Mouse (Mus musculus): Measurements from ENCODE around the gene Gm37240. TPM values are rescaled to one million over a fixed set of nuclear protein-coding genes. Genes with fewer than 3 reads are reported as not detected.

Gene Gm37240
- polyA plus RNA-seq, 1 experiment from 2014 or later: 12.7 TPM

- H3K4me2 ChIP-seq: no peak overlapping the region
- no peak for ATAC-seq (replicated peaks; ENCODE audit: insufficient number of reproducible peaks, insufficient read depth, low FRiP score, low read depth)
- no peak overlapping the region for H3K9ac ChIP-seq
- H3K4me1 ChIP-seq (replicated peaks): peaks cover 14% of the 10 kb centered on the region
- H3K4me3 ChIP-seq: no peak overlapping the region
- WGBS: 52% methylated on average over 5 of the region's 5 CpGs
- no peaks in the 10 kb centered on the region for H3K9me3 ChIP-seq (replicated peaks)
- H3K27ac ChIP-seq: no peak overlapping the region
- no peaks in the 10 kb centered on the region for H3K27me3 ChIP-seq
- H3K36me3 ChIP-seq: no peaks in the 10 kb centered on the region
Observed at GRCm38 (mm10) chr3:84731003-84731402, 1156.3 kb downstream of the Gm37240 start.

- Histone ChIP-seq H3K4me1 (replicated peaks) (peaks cover 14% of the 10 kb centered on the region), H3K4me3 (no peak overlapping the region), H3K27me3 (no peaks in the 10 kb centered on the region), H3K9ac (no peak overlapping the region), H3K9me3 (replicated peaks) (no peaks in the 10 kb centered on the region), H3K27ac (no peak overlapping the region), H3K4me2 (no peak overlapping the region), H3K36me3 (no peaks in the 10 kb centered on the region)
- 82% methylated on average over 6 of the region's 6 CpGs for WGBS
- no peak for ATAC-seq (replicated peaks; ENCODE audit: insufficient number of reproducible peaks, insufficient read depth, low FRiP score, low read depth)
Observed at GRCm38 (mm10) chr3:84729806-84730205, 1157.5 kb downstream of the Gm37240 start.

- no peak for ATAC-seq (replicated peaks; ENCODE audit: insufficient number of reproducible peaks, insufficient read depth, low FRiP score, low read depth)
- H3K4me2 ChIP-seq: no peak overlapping the region
- 25% methylated on average over 5 of the region's 5 CpGs for WGBS
- H3K36me3 ChIP-seq: no peaks in the 10 kb centered on the region
- no peak overlapping the region for H3K9ac ChIP-seq
- no peak overlapping the region for H3K27ac ChIP-seq
- no peak overlapping the region for H3K4me3 ChIP-seq
- H3K9me3 ChIP-seq (replicated peaks): no peaks in the 10 kb centered on the region
- H3K27me3 ChIP-seq: 0 out of 2 replicates have a peak, but pooled peaks cover 5% of the 10 kb centered on the region
- no peaks in the 10 kb centered on the region; the same call in 1 of the 2 replicates for H3K4me1 ChIP-seq (replicated peaks)
Observed at GRCm38 (mm10) chr3:84723996-84724395, 1163.3 kb downstream of the Gm37240 start.

- no peak overlapping the region for H3K4me2 ChIP-seq
- H3K36me3 ChIP-seq: no peaks in the 10 kb centered on the region
- 84% methylated on average over 4 of the region's 4 CpGs for WGBS
- no peak overlapping the region for H3K27ac ChIP-seq
- no peak overlapping the region for H3K9ac ChIP-seq
- no peak overlapping the region for H3K4me3 ChIP-seq
- H3K9me3 ChIP-seq (replicated peaks): no peaks in the 10 kb centered on the region
- H3K27me3 ChIP-seq: 0 out of 2 replicates have a peak, but pooled peaks cover 5% of the 10 kb centered on the region
- no peak for ATAC-seq (replicated peaks; ENCODE audit: insufficient number of reproducible peaks, insufficient read depth, low FRiP score, low read depth)
- H3K4me1 ChIP-seq (replicated peaks): no peaks in the 10 kb centered on the region; the same call in 1 of the 2 replicates
Observed at GRCm38 (mm10) chr3:84722680-84723079, 1164.6 kb downstream of the Gm37240 start.

- ATAC-seq (replicated peaks; ENCODE audit: insufficient number of reproducible peaks, insufficient read depth, low FRiP score, low read depth): no peak
- 86% methylated on average over 15 of the region's 15 CpGs for WGBS
Observed at GRCm38 (mm10) chr3:84715073-84715768, 1172.1 kb downstream of the Gm37240 start.

GRCm38 (mm10) chr3:84712941-84713340 is 1174.4 kb downstream of the Gm37240 start:
- Histone ChIP-seq H3K9ac (no peak overlapping the region), H3K9me3 (replicated peaks) (no peaks in the 10 kb centered on the region), H3K27ac (no peak overlapping the region), H3K36me3 (no peaks in the 10 kb centered on the region), H3K4me2 (no peak overlapping the region), H3K4me3 (no peak overlapping the region), H3K27me3 (no peaks in the 10 kb centered on the region; the same call in 1 of the 2 replicates), H3K4me1 (replicated peaks) (peaks cover 10% of the 10 kb centered on the region)
- 51% methylated on average over 2 of the region's 2 CpGs for WGBS
- no peak for ATAC-seq (replicated peaks; ENCODE audit: insufficient number of reproducible peaks, insufficient read depth, low FRiP score, low read depth)

More at GRCm38 (mm10) chr3:84715073-84715768, 1172.1 kb downstream of the Gm37240 start:
- Histone ChIP-seq H3K4me1 (replicated peaks) (no peaks in the 10 kb centered on the region), H3K27ac (no peak overlapping the region), H3K27me3 (no peaks in the 10 kb centered on the region; the same call in 1 of the 2 replicates), H3K9ac (no peak overlapping the region), H3K36me3 (no peaks in the 10 kb centered on the region), H3K9me3 (replicated peaks) (no peaks in the 10 kb centered on the region), H3K4me2 (no peak overlapping the region), H3K4me3 (no peak overlapping the region)

GRCm38 (mm10) chr3:84710723-84711122 is 1176.6 kb downstream of the Gm37240 start:
- Histone ChIP-seq H3K9me3 (replicated peaks) (no peaks in the 10 kb centered on the region; the same call in 1 of the 2 replicates), H3K4me2 (no peak overlapping the region), H3K4me3 (no peak overlapping the region), H3K27me3 (no peaks in the 10 kb centered on the region; the same call in 1 of the 2 replicates), H3K9ac (no peak overlapping the region), H3K36me3 (no peaks in the 10 kb centered on the region), H3K4me1 (replicated peaks) (peaks cover 10% of the 10 kb centered on the region), H3K27ac (no peak overlapping the region)
- whole genome bisulfite sequencing: 82% methylated on average over 4 of the region's 4 CpGs
- no peak for ATAC-seq (replicated peaks; ENCODE audit: insufficient number of reproducible peaks, insufficient read depth, low FRiP score, low read depth)

GRCm38 (mm10) chr3:84709967-84710366 is 1177.4 kb downstream of the Gm37240 start:
- H3K4me3 ChIP-seq: no peak overlapping the region
- no peaks in the 10 kb centered on the region; the same call in 1 of the 2 replicates for H3K27me3 ChIP-seq
- H3K9ac ChIP-seq: no peak overlapping the region
- H3K4me1 ChIP-seq (replicated peaks): peaks cover 10% of the 10 kb centered on the region
- no peaks in the 10 kb centered on the region for H3K36me3 ChIP-seq
- 95% methylated on average over 8 of the region's 8 CpGs for WGBS
- no peak for ATAC-seq (replicated peaks; ENCODE audit: insufficient number of reproducible peaks, insufficient read depth, low FRiP score, low read depth)
- H3K4me2 ChIP-seq: no peak overlapping the region
- H3K27ac ChIP-seq: no peak overlapping the region
- no peaks in the 10 kb centered on the region; the same call in 1 of the 2 replicates for H3K9me3 ChIP-seq (replicated peaks)

GRCm38 (mm10) chr3:84709100-84709499 is 1178.2 kb downstream of the Gm37240 start:
- no peak overlapping the region for H3K4me3 ChIP-seq
- H3K36me3 ChIP-seq: no peaks in the 10 kb centered on the region
- ATAC-seq (replicated peaks; ENCODE audit: insufficient number of reproducible peaks, insufficient read depth, low FRiP score, low read depth): no peak
- H3K27ac ChIP-seq: peak overlapping the region; percentile 52; the same call in 1 of the 2 replicates
- no peak overlapping the region for H3K4me2 ChIP-seq
- no peaks in the 10 kb centered on the region; the same call in 1 of the 2 replicates for H3K27me3 ChIP-seq
- H3K9ac ChIP-seq: no peak overlapping the region
- no peaks in the 10 kb centered on the region; the same call in 1 of the 2 replicates for H3K9me3 ChIP-seq (replicated peaks)
- WGBS: 38% methylated on average over 8 of the region's 8 CpGs
- H3K4me1 ChIP-seq (replicated peaks): peaks cover 10% of the 10 kb centered on the region

- no peaks in the 10 kb centered on the region; the same call in 1 of the 2 replicates for H3K27me3 ChIP-seq
- H3K9ac ChIP-seq: no peak overlapping the region
- no peak overlapping the region for H3K4me2 ChIP-seq
- H3K27ac ChIP-seq: peak overlapping the region; percentile 52
- ATAC-seq (replicated peaks; ENCODE audit: insufficient number of reproducible peaks, insufficient read depth, low FRiP score, low read depth): peak; percentile 69; the same call in 1 of the 2 replicates
- H3K9me3 ChIP-seq (replicated peaks): no peaks in the 10 kb centered on the region; the same call in 1 of the 2 replicates
- 47% methylated on average over 10 of the region's 10 CpGs for WGBS
- no peaks in the 10 kb centered on the region for H3K36me3 ChIP-seq
- no peak overlapping the region for H3K4me3 ChIP-seq
- H3K4me1 ChIP-seq (replicated peaks): peaks cover 10% of the 10 kb centered on the region
Observed at GRCm38 (mm10) chr3:84708469-84708868, 1178.8 kb downstream of the Gm37240 start.

GRCm38 (mm10) chr3:84705224-84705623 is 1182.1 kb downstream of the Gm37240 start:
- Histone ChIP-seq H3K9ac (no peak overlapping the region), H3K27ac (no peak overlapping the region), H3K27me3 (no peaks in the 10 kb centered on the region), H3K4me2 (no peak overlapping the region), H3K4me3 (no peak overlapping the region), H3K4me1 (replicated peaks) (peaks cover 14% of the 10 kb centered on the region), H3K9me3 (replicated peaks) (no peaks in the 10 kb centered on the region; the same call in 1 of the 2 replicates), H3K36me3 (no peaks in the 10 kb centered on the region)
- no peak for ATAC-seq (replicated peaks; ENCODE audit: insufficient number of reproducible peaks, insufficient read depth, low FRiP score, low read depth)
- 81% methylated on average over 9 of the region's 9 CpGs for WGBS

Measured in heart, embryonic 15.5 days (tissue).